Mouse (Mus musculus): ENCODE results near the gene Psmb11. TPM values are rescaled to one million over a fixed set of nuclear protein-coding genes. Genes with fewer than 3 reads are reported as not detected.

Gene Psmb11
- polyA plus RNA-seq, 1 experiment from 2014 or later: 0.12 TPM

GRCm38 (mm10) chr14:54647900-54648299, 26.7 kb downstream of the Psmb11 start:
- H3K4me3 ChIP-seq: no peak overlapping the region
- no peaks in the 10 kb centered on the region for H3K27me3 ChIP-seq (ENCODE audit: poor library complexity, severe bottlenecking)
- 86% methylated on average over 4 of the region's 4 CpGs for WGBS
- peaks cover 94% of the 10 kb centered on the region for H3K36me3 ChIP-seq (replicated peaks)
- no peak for DNase-seq (ENCODE audit: extremely low spot score, low spot score)
- H3K27ac ChIP-seq: no peak overlapping the region
- H3K4me1 ChIP-seq: peaks cover 40% of the 10 kb centered on the region
- no peaks in the 10 kb centered on the region for H3K9me3 ChIP-seq

GRCm38 (mm10) chr14:54650621-54651454, 29.6 kb downstream of the Psmb11 start:
- Histone ChIP-seq H3K4me1 (peaks cover 51% of the 10 kb centered on the region), H3K36me3 (replicated peaks) (peaks cover 83% of the 10 kb centered on the region), H3K27me3 (ENCODE audit: poor library complexity, severe bottlenecking) (no peaks in the 10 kb centered on the region), H3K4me3 (peak overlapping the region; percentile 77), H3K27ac (0 out of 2 replicates have a peak overlapping the region, but pooled peaks have one; percentile 53), H3K9me3 (no peaks in the 10 kb centered on the region)
- DNase-seq (ENCODE audit: extremely low spot score, low spot score): peak; percentile 77
- 70% methylated on average over 23 of the region's 23 CpGs for WGBS

GRCm38 (mm10) chr14:54651556-54651955, 30.3 kb downstream of the Psmb11 start:
- Histone ChIP-seq H3K27me3 (ENCODE audit: poor library complexity, severe bottlenecking) (no peaks in the 10 kb centered on the region), H3K4me1 (peaks cover 51% of the 10 kb centered on the region), H3K9me3 (no peaks in the 10 kb centered on the region), H3K4me3 (peak overlapping the region; percentile 77), H3K27ac (peak overlapping the region; percentile 95; the same call in 1 of the 2 replicates), H3K36me3 (replicated peaks) (peaks cover 83% of the 10 kb centered on the region)
- WGBS: 77% methylated on average over 4 of the region's 4 CpGs
- DNase-seq (ENCODE audit: extremely low spot score, low spot score): no peak

GRCm38 (mm10) chr14:54652787-54653186, 31.6 kb downstream of the Psmb11 start:
- Histone ChIP-seq H3K27me3 (ENCODE audit: poor library complexity, severe bottlenecking) (no peaks in the 10 kb centered on the region), H3K9me3 (no peaks in the 10 kb centered on the region), H3K27ac (peak overlapping the region; percentile 95), H3K4me3 (peak overlapping the region; percentile 77), H3K36me3 (replicated peaks) (peaks cover 83% of the 10 kb centered on the region), H3K4me1 (peaks cover 51% of the 10 kb centered on the region)
- under 1% methylated on average over 7 of the region's 7 CpGs for WGBS
- DNase-seq (ENCODE audit: extremely low spot score, low spot score): no peak

GRCm38 (mm10) chr14:54653496-54653895, 32.3 kb downstream of the Psmb11 start:
- WGBS: 2% methylated on average over 12 of the region's 12 CpGs
- peak; percentile 88 for DNase-seq (ENCODE audit: extremely low spot score, low spot score)
- H3K36me3 ChIP-seq (replicated peaks): peaks cover 83% of the 10 kb centered on the region
- H3K27me3 ChIP-seq (ENCODE audit: poor library complexity, severe bottlenecking): no peaks in the 10 kb centered on the region
- no peaks in the 10 kb centered on the region for H3K9me3 ChIP-seq
- H3K4me3 ChIP-seq: peak overlapping the region; percentile 77
- H3K4me1 ChIP-seq: peaks cover 51% of the 10 kb centered on the region
- peak overlapping the region; percentile 95 for H3K27ac ChIP-seq

- H3K36me3 ChIP-seq (replicated peaks): peaks cover 100% of the 10 kb centered on the region
- no peak overlapping the region for H3K4me3 ChIP-seq
- H3K27me3 ChIP-seq (ENCODE audit: poor library complexity, severe bottlenecking): no peaks in the 10 kb centered on the region
Observed at GRCm38 (mm10) chr14:54660009-54660408, 38.8 kb downstream of the Psmb11 start.

GRCm38 (mm10) chr14:54664477-54665222, 43.4 kb downstream of the Psmb11 start:
- no peak for DNase-seq (ENCODE audit: extremely low spot score, low spot score)
- Histone ChIP-seq H3K9me3 (no peaks in the 10 kb centered on the region), H3K4me1 (no peaks in the 10 kb centered on the region), H3K36me3 (replicated peaks) (peaks cover 97% of the 10 kb centered on the region), H3K27me3 (ENCODE audit: poor library complexity, severe bottlenecking) (no peaks in the 10 kb centered on the region), H3K27ac (no peak overlapping the region), H3K4me3 (no peak overlapping the region)
- 96% methylated on average over 10 of the region's 10 CpGs for WGBS

More at GRCm38 (mm10) chr14:54660009-54660408, 38.8 kb downstream of the Psmb11 start:
- no peak for DNase-seq (ENCODE audit: extremely low spot score, low spot score)
- H3K9me3 ChIP-seq: no peaks in the 10 kb centered on the region
- 91% methylated on average over 2 of the region's 2 CpGs for WGBS
- H3K4me1 ChIP-seq: no peaks in the 10 kb centered on the region
- H3K27ac ChIP-seq: no peak overlapping the region

GRCm38 (mm10) chr14:54669381-54669780, 48.1 kb downstream of the Psmb11 start:
- no peaks in the 10 kb centered on the region for H3K27me3 ChIP-seq (ENCODE audit: poor library complexity, severe bottlenecking)
- peaks cover 90% of the 10 kb centered on the region for H3K36me3 ChIP-seq (replicated peaks)
- DNase-seq (ENCODE audit: extremely low spot score, low spot score): peak; percentile 41
- H3K4me1 ChIP-seq: no peaks in the 10 kb centered on the region
- no peak overlapping the region for H3K4me3 ChIP-seq
- no peaks in the 10 kb centered on the region for H3K9me3 ChIP-seq
- WGBS: 83% methylated on average over 4 of the region's 4 CpGs
- no peak overlapping the region for H3K27ac ChIP-seq

GRCm38 (mm10) chr14:54674317-54674716, 53.1 kb downstream of the Psmb11 start:
- 89% methylated on average over 2 of the region's 2 CpGs for WGBS
- no peak for DNase-seq (ENCODE audit: extremely low spot score, low spot score)
- H3K27me3 ChIP-seq (ENCODE audit: poor library complexity, severe bottlenecking): no peaks in the 10 kb centered on the region
- H3K4me3 ChIP-seq: no peak overlapping the region
- H3K27ac ChIP-seq: no peak overlapping the region
- H3K9me3 ChIP-seq: no peaks in the 10 kb centered on the region
- peaks cover 91% of the 10 kb centered on the region for H3K36me3 ChIP-seq (replicated peaks)
- H3K4me1 ChIP-seq: no peaks in the 10 kb centered on the region

GRCm38 (mm10) chr14:54676290-54676689, 55.1 kb downstream of the Psmb11 start:
- H3K4me1 ChIP-seq: no peaks in the 10 kb centered on the region
- WGBS: 93% methylated on average over 5 of the region's 5 CpGs
- no peak for DNase-seq (ENCODE audit: extremely low spot score, low spot score)
- peaks cover 94% of the 10 kb centered on the region for H3K36me3 ChIP-seq (replicated peaks)
- no peaks in the 10 kb centered on the region for H3K27me3 ChIP-seq (ENCODE audit: poor library complexity, severe bottlenecking)
- no peak overlapping the region for H3K27ac ChIP-seq
- H3K9me3 ChIP-seq: no peaks in the 10 kb centered on the region
- no peak overlapping the region for H3K4me3 ChIP-seq

GRCm38 (mm10) chr14:54678657-54679304, 57.5 kb downstream of the Psmb11 start:
- 91% methylated on average over 16 of the region's 16 CpGs for WGBS
- H3K27me3 ChIP-seq (ENCODE audit: poor library complexity, severe bottlenecking): no peaks in the 10 kb centered on the region
- H3K36me3 ChIP-seq (replicated peaks): peaks cover 96% of the 10 kb centered on the region

More at GRCm38 (mm10) chr14:54678657-54679304, 57.5 kb downstream of the Psmb11 start:
- Histone ChIP-seq H3K27ac (no peak overlapping the region), H3K9me3 (no peaks in the 10 kb centered on the region), H3K4me3 (no peak overlapping the region), H3K4me1 (0 out of 2 replicates have a peak, but pooled peaks cover 3% of the 10 kb centered on the region)
- DNase-seq (ENCODE audit: extremely low spot score, low spot score): no peak
